Mouse (Mus musculus) MEL (cell line): ENCODE data around the gene Trim2. TPM values are rescaled to one million over a fixed set of nuclear protein-coding genes. Genes with fewer than 3 reads are reported as not detected.

Source experiments
- DNase-seq: peaks from one replicate; pipeline ENCODE4 v3.0.0; 2011; ENCODE audit warnings: low read depth, low spot score
- H3K27ac ChIP-seq: 2 replicates; pipeline ENCODE4 v1.5.1; 2012; ENCODE audit warnings: low read depth, mild to moderate bottlenecking, control low read depth, low read length, moderate library complexity; ENCODE audit not compliant: control insufficient read depth
- H3K27me3 ChIP-seq, 2 experiments: fragments of 150-350 bp in 1 of 2; sonication (generic) in 1 of 2; 2 replicates each; pipeline ENCODE4 v1.6.1; 2012; ENCODE audit warnings: low read length in 2 of 2, mild to moderate bottlenecking in 2 of 2, improper control_type of control experiment in 1 of 2, moderate library complexity in 1 of 2; ENCODE audit not compliant: insufficient read depth in 2 of 2, control insufficient read depth in 1 of 2
- H3K36me3 ChIP-seq, 2 experiments: 2 replicates each; pipeline ENCODE4 v1.6.1; 2012 to 2014; ENCODE audit warnings: low read length in 2 of 2, improper control_type of control experiment in 1 of 2, inconsistent platforms in 1 of 2, mild to moderate bottlenecking in 1 of 2; ENCODE audit not compliant: insufficient read depth in 2 of 2, control insufficient read depth in 1 of 2
- H3K4me1 ChIP-seq, 2 experiments: fragments of 150-350 bp in 1 of 2; sonication (generic) in 1 of 2; 2 replicates each; pipeline ENCODE4 v1.6.1; 2012; ENCODE audit warnings: low read length in 2 of 2, improper control_type of control experiment in 1 of 2, mild to moderate bottlenecking in 1 of 2; ENCODE audit not compliant: insufficient read depth in 2 of 2, control insufficient read depth in 1 of 2
- H3K4me3 ChIP-seq, 2 experiments: fragments of 150-350 bp in 1 of 2; sonication (generic) in 1 of 2; 2 replicates each; pipeline ENCODE4 v1.5.1; 2012; ENCODE audit warnings: low read depth in 2 of 2, low read length in 2 of 2, mild to moderate bottlenecking in 2 of 2, moderate library complexity in 2 of 2, control low read depth in 1 of 2, improper control_type of control experiment in 1 of 2; ENCODE audit not compliant: control insufficient read depth in 1 of 2, insufficient read depth in 1 of 2
- H3K79me2 ChIP-seq: 2 replicates; pipeline ENCODE4 v1.6.1; 2012; ENCODE audit warnings: mild to moderate bottlenecking, low read length, moderate library complexity; ENCODE audit not compliant: control insufficient read depth, poor library complexity, insufficient read depth
- H3K9ac ChIP-seq: 2 replicates; pipeline ENCODE4 v1.6.1; 2012; ENCODE audit warnings: low read depth, mild to moderate bottlenecking, control low read depth, low read length, moderate library complexity; ENCODE audit not compliant: control insufficient read depth, poor library complexity, severe bottlenecking
- H3K9me3 ChIP-seq: fragments of 150-350 bp; sonication (generic); replicated peaks from 2 replicates; pipeline ENCODE4 v1.6.1; 2012; ENCODE audit warnings: mild to moderate bottlenecking, low read length, improper control_type of control experiment, moderate library complexity; ENCODE audit not compliant: insufficient read depth
- E2F4 ChIP-seq: IDR thresholded peaks from 2 replicates; pipeline ENCODE4 v1.6.1; 2011; ENCODE audit warnings: low read depth, low read length, improper control_type of control experiment, borderline replicate concordance
- GABPA ChIP-seq: IDR thresholded peaks from 2 replicates; pipeline ENCODE4 v1.6.1; 2012; ENCODE audit warnings: low read depth, mild to moderate bottlenecking, inconsistent platforms, low read length, improper control_type of control experiment, moderate library complexity
- HCFC1 ChIP-seq: IDR thresholded peaks from 2 replicates; pipeline ENCODE4 v1.6.1; 2012; ENCODE audit warnings: low read depth, mild to moderate bottlenecking, inconsistent platforms, low read length, improper control_type of control experiment, moderate library complexity
- JUND ChIP-seq: IDR thresholded peaks from 2 replicates; pipeline ENCODE4 v1.6.1; 2011; ENCODE audit warnings: low read depth, mild to moderate bottlenecking, improper control_type of control experiment, low read length
- MAFK ChIP-seq: IDR thresholded peaks from 2 replicates; pipeline ENCODE4 v1.6.1; 2011; ENCODE audit warnings: low read depth, mild to moderate bottlenecking, low read length, improper control_type of control experiment, borderline replicate concordance
- MAX ChIP-seq: IDR thresholded peaks from 2 replicates; pipeline ENCODE4 v1.6.1; 2011; ENCODE audit warnings: low read length, improper control_type of control experiment
- MAZ ChIP-seq: IDR thresholded peaks from 2 replicates; pipeline ENCODE4 v1.6.1; 2012; ENCODE audit warnings: low read depth, mild to moderate bottlenecking, inconsistent platforms, low read length, improper control_type of control experiment
- MEF2A ChIP-seq: IDR thresholded peaks from 2 replicates; pipeline ENCODE4 v1.6.1; 2014; ENCODE audit warnings: low read depth, mild to moderate bottlenecking, inconsistent platforms, low read length, improper control_type of control experiment; ENCODE audit not compliant: poor library complexity, insufficient replicate concordance, severe bottlenecking; ENCODE audit errors: extremely low read depth
- POLR2A ChIP-seq, 2 experiments: IDR thresholded peaks; 2 replicates each; pipeline ENCODE4 v1.6.1; 2011 to 2012; ENCODE audit warnings: low read length in 2 of 2, mild to moderate bottlenecking in 2 of 2, control low read depth in 1 of 2, improper control_type of control experiment in 1 of 2, low read depth in 1 of 2, moderate library complexity in 1 of 2; ENCODE audit not compliant: control insufficient read depth in 1 of 2, insufficient read depth in 1 of 2, poor library complexity in 1 of 2
- POLR2AphosphoS2 ChIP-seq: IDR thresholded peaks from 2 replicates; pipeline ENCODE4 v1.6.1; 2011; ENCODE audit warnings: low read length, improper control_type of control experiment
- SIN3A ChIP-seq: IDR thresholded peaks from 2 replicates; pipeline ENCODE4 v1.6.1; 2012; ENCODE audit warnings: low read length, improper control_type of control experiment, inconsistent platforms
- TBP ChIP-seq: IDR thresholded peaks from 2 replicates; pipeline ENCODE4 v1.8.0; 2011; ENCODE audit warnings: low read depth, low read length, improper control_type of control experiment
- UBTF ChIP-seq: IDR thresholded peaks from 2 replicates; pipeline ENCODE4 v1.6.1; 2012; ENCODE audit warnings: low read depth, mild to moderate bottlenecking, inconsistent platforms, low read length, improper control_type of control experiment, moderate library complexity, borderline replicate concordance; ENCODE audit not compliant: insufficient read depth
- USF2 ChIP-seq, 2 experiments: IDR thresholded peaks; 2 replicates each; pipeline ENCODE4 v1.6.1; 2011 to 2012; ENCODE audit warnings: improper control_type of control experiment in 2 of 2, low read length in 2 of 2, borderline replicate concordance in 1 of 2, inconsistent platforms in 1 of 2, low read depth in 1 of 2, mild to moderate bottlenecking in 1 of 2; ENCODE audit not compliant: insufficient read depth in 1 of 2
- ZKSCAN1 ChIP-seq: IDR thresholded peaks from 2 replicates; pipeline ENCODE4 v1.6.1; 2012; ENCODE audit warnings: low read depth, mild to moderate bottlenecking, inconsistent platforms, low read length, improper control_type of control experiment, moderate library complexity
- ZNF384 ChIP-seq: IDR thresholded peaks from 2 replicates; pipeline ENCODE4 v1.6.1; 2012; ENCODE audit warnings: low read depth, mild to moderate bottlenecking, inconsistent platforms, low read length, improper control_type of control experiment
- polyA plus RNA-seq, 2 experiments: library from polyadenylated mRNA; stranded (reverse) in 1 of 2; unstranded in 1 of 2; fragments of >175 nt in 1 of 2; fragments of >200 nt in 1 of 2; gene quantifications; 2 replicates each; pipeline versions ENCODE4 v1.2.1 to v1.2.4; 2012; ENCODE audit warnings: low replicate concordance in 2 of 2, low read depth in 1 of 2; ENCODE audit not compliant: insufficient read length in 2 of 2, insufficient read depth in 1 of 2, missing spikeins in 1 of 2
- total RNA-seq: library from RNA; depleted of rRNA; stranded (reverse); fragments of 300-350 nt; gene quantifications from 2 replicates; pipeline ENCODE4 v1.2.3, GENCODE M21; 2012

The Trim2 gene
- total and polyA plus RNA-seq, 3 experiments, result 1.7 to 4.4 TPM; not detected in 1

- no peak for DNase-seq
- Histone ChIP-seq H3K9ac (no peak overlapping the region), H3K4me3 (no peak overlapping the region), H3K79me2 (no peaks in the 10 kb centered on the region), H3K27me3 (no peaks in the 10 kb centered on the region), H3K27ac (no peak overlapping the region), H3K9me3 (no peaks in the 10 kb centered on the region), H3K36me3 (peaks cover 0 to 8% of the 10 kb centered on the region in 2 experiments; a peak in 2 of 4 replicates), H3K4me1 (no peaks in the 10 kb centered on the region)
- TF ChIP-seq HCFC1 (no peak), SIN3A (no peak)
Measured at GRCm38 (mm10) chr3:84253655-84254519, 52.8 kb downstream of the Trim2 start.

- Histone ChIP-seq H3K27me3 (no peaks in the 10 kb centered on the region), H3K36me3 (peaks cover 0 to 7% of the 10 kb centered on the region in 2 experiments; a peak in 2 of 4 replicates), H3K9me3 (no peaks in the 10 kb centered on the region), H3K4me3 (no peak overlapping the region), H3K27ac (no peak overlapping the region), H3K9ac (no peak overlapping the region), H3K79me2 (no peaks in the 10 kb centered on the region), H3K4me1 (peaks cover 5 to 6% of the 10 kb centered on the region in 2 experiments; a peak in 3 of 4 replicates)
- DNase-seq, result no peak
- TF ChIP-seq POLR2AphosphoS2 (no peak), MAX (no peak), UBTF (no peak), E2F4 (no peak), MAZ (no peak), TBP (no peak), POLR2A (IDR thresholded peaks at IDR 0.05; ENCODE audit: control insufficient read depth in 1 of 2, insufficient read depth in 1 of 2, low read depth in 1 of 2, low read length in 2 of 2, poor library complexity in 1 of 2) (no peak), JUND (no peak), ZNF384 (no peak), MEF2A (no peak), MAFK (no peak), GABPA (no peak), SIN3A (no peak), USF2 (IDR thresholded peaks at IDR 0.05; ENCODE audit: borderline replicate concordance in 1 of 2, insufficient read depth in 1 of 2, low read depth in 1 of 2, low read length in 2 of 2) (no peak), ZKSCAN1 (no peak)
Measured at GRCm38 (mm10) chr3:84252776-84253654, 53.7 kb downstream of the Trim2 start.
